Mouse (Mus musculus) hindbrain, embryonic 10.5 days (tissue): ENCODE results near the gene Nup93. TPM values are rescaled to one million over a fixed set of nuclear protein-coding genes. Genes with fewer than 3 reads are reported as not detected.

Source experiments
- DNase-seq: peaks from one replicate; pipeline ENCODE4 v3.0.0-alpha.2; 2017; ENCODE audit warnings: low spot score
- H3K27ac ChIP-seq: fragments of 300-500 bp; sonication (generic); 2 replicates; pipeline ENCODE4 v1.5.1; 2016; ENCODE audit warnings: mild to moderate bottlenecking, moderate library complexity
- H3K27me3 ChIP-seq: fragments of 300-500 bp; sonication (generic); 2 replicates; pipeline ENCODE4 v1.6.1; 2016; ENCODE audit warnings: mild to moderate bottlenecking; ENCODE audit not compliant: poor library complexity, insufficient read depth, severe bottlenecking
- H3K36me3 ChIP-seq: fragments of 300-500 bp; sonication (generic); 2 replicates; pipeline ENCODE4 v1.6.1; 2016; ENCODE audit warnings: mild to moderate bottlenecking, moderate library complexity
- H3K4me1 ChIP-seq: fragments of 300-500 bp; sonication (generic); replicated peaks from 2 replicates; pipeline ENCODE4 v1.6.1; 2016; ENCODE audit warnings: mild to moderate bottlenecking
- H3K4me3 ChIP-seq: fragments of 300-500 bp; sonication (generic); 2 replicates; pipeline ENCODE4 v1.5.1; 2016; ENCODE audit warnings: mild to moderate bottlenecking, moderate library complexity
- H3K9me3 ChIP-seq: fragments of 300-500 bp; sonication (generic); 2 replicates; pipeline ENCODE4 v1.6.1; 2016; ENCODE audit warnings: mild to moderate bottlenecking, moderate library complexity
- WGBS: fragments of 180-500 bp; shearing (Covaris S2); methylation state at CpG from one replicate; pipeline ENCODE4 v1.1.7; 2016; 5-methylcytosine and 5-hydroxymethylcytosine counted together
- polyA plus RNA-seq: library from polyadenylated mRNA; unstranded; fragments of >200 nt; fragmentation: Nextera tagmentation; extraction: Ambion mirVana; gene quantifications from 2 replicates; pipeline ENCODE4 v1.2.1, GENCODE M21; 2016

The Nup93 gene
- polyA plus RNA-seq, 1 experiment from 2014 or later, result 114 TPM

GRCm38 (mm10) chr8:94284204-94284603 lies 69.8 kb downstream of the Nup93 start:
- Histone ChIP-seq H3K27me3 (no peaks in the 10 kb centered on the region), H3K36me3 (no peaks in the 10 kb centered on the region), H3K4me3 (no peak overlapping the region), H3K27ac (no peak overlapping the region), H3K9me3 (no peaks in the 10 kb centered on the region), H3K4me1 (no peaks in the 10 kb centered on the region)
- DNase-seq, result no peak
- 94% methylated on average over 7 of the region's 7 CpGs for WGBS

- peaks cover 18% of the 10 kb centered on the region for H3K36me3 ChIP-seq
- 93% methylated on average over 5 of the region's 5 CpGs for WGBS
- no peak overlapping the region for H3K4me3 ChIP-seq
- no peaks in the 10 kb centered on the region for H3K4me1 ChIP-seq
- no peak overlapping the region for H3K27ac ChIP-seq
- DNase-seq, result no peak
- H3K9me3 ChIP-seq, result no peaks in the 10 kb centered on the region
- H3K27me3 ChIP-seq, result no peaks in the 10 kb centered on the region
Measured at GRCm38 (mm10) chr8:94290606-94291005, 76.2 kb downstream of the Nup93 start.

DNA sequence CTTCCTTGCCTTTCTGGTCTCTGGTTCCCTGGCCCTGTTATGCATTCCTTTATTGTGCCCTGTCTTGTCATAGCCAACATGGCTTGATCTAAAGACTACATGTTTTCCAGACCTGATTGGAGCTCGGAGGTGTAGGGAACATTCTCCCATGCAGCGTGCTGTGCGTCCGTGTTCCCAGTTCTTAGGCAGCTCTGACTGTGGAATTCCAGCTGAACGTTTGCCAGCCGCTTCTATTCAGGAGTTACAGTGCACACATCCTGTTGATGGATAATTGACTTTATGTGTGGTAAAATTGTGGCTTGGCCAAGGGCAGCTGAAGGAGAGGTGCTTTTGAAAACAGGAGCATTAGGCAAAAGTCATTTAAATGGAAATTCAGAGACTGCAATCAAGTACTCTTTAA lies 77.7 kb downstream of the Nup93 start:
- no peak for DNase-seq
- WGBS, result 89% methylated on average over 6 of the region's 6 CpGs

DNA sequence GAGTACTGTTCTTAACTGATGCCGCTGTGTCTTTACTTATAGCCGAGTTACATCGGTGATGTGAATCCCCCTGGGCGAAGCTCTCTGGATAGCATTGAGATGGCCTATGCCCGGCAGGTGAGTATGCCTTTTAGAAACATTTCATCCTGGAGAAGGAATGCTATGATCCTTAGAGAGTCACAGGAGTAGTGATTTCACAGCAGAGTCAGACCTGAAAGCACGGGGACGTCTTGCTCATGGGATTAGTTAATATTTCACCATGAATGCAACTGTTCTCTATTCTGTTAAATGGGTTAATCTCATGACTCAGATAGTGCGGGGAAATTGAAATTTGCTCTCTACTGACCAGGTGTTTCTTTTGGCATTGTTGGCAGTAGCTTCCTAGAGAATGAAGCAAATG lies 78.3 kb downstream of the Nup93 start:
- Histone ChIP-seq H3K36me3 (peaks cover 18% of the 10 kb centered on the region), H3K4me3 (no peak overlapping the region), H3K4me1 (peaks cover 10% of the 10 kb centered on the region), H3K27ac (no peak overlapping the region), H3K27me3 (no peaks in the 10 kb centered on the region), H3K9me3 (no peaks in the 10 kb centered on the region)
- no peak for DNase-seq
- 96% methylated on average over 8 of the region's 8 CpGs for WGBS

More for the DNA sequence above, 77.7 kb downstream of the Nup93 start:
- Histone ChIP-seq H3K27me3 (no peaks in the 10 kb centered on the region), H3K9me3 (no peaks in the 10 kb centered on the region), H3K4me3 (no peak overlapping the region), H3K27ac (no peak overlapping the region), H3K4me1 (peaks cover 9% of the 10 kb centered on the region), H3K36me3 (peaks cover 18% of the 10 kb centered on the region)

DNA sequence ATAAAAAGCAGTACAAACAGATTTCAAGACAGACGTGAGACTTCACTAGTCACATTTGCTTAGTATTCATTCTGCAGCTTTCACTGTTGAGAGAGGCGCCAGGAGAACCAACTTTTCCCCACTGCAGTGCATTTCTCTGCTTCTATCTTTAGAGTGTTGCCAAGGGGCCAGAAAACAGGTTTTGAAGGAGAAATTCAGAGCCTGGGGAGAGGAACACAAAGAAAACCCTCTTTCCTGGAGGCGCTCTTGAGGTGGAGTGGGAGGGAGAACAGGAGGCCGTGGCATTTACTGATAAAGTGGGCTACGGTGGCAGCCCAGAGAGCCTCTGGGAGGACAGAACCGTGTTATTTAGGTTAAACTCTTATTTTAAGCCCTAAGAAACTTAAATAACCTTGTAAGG lies 81.3 kb downstream of the Nup93 start:
- no peak for DNase-seq
- no peak overlapping the region for H3K4me3 ChIP-seq
- peaks cover 19% of the 10 kb centered on the region for H3K36me3 ChIP-seq
- WGBS, result 84% methylated on average over 6 of the region's 6 CpGs
- H3K27ac ChIP-seq, result no peak overlapping the region
- H3K9me3 ChIP-seq, result no peaks in the 10 kb centered on the region
- peaks cover 10% of the 10 kb centered on the region for H3K4me1 ChIP-seq
- no peaks in the 10 kb centered on the region for H3K27me3 ChIP-seq

DNA sequence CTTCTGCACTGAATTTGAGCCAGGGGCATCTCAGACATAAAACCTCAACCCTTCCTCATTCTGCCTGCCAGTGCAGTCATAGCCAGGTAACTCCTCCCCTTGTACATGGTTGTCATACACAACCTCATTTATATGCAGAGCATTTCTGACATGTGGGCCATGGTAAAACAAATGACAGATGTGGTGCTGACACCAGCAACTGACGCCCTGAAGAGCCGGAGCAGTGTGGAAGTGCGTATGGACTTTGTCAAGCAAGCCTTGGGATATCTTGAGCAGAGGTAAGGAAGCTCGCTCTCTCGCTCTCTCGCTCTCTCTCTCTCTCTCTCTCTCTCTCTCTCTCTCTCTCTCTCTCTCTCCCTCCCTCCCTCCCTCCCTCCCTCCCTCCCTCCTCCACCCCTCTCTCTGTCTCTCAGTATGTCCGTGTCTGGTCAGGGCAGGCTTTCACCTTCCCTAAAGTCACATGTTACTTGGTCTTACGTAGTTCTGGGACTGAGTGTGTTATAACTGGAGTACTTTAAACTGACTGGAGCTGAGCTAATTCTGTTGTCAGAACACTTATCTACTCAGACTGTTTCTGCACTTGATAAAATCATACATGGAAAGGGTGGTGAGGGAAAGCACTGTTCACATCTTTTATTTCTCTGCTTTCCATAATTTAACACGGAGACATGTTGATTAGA lies 82.1 kb downstream of the Nup93 start:
- H3K4me1 ChIP-seq, result peaks cover 10% of the 10 kb centered on the region
- H3K4me3 ChIP-seq, result no peak overlapping the region
- no peak overlapping the region for H3K27ac ChIP-seq
- no peak for DNase-seq
- no peaks in the 10 kb centered on the region for H3K9me3 ChIP-seq
- peaks cover 26% of the 10 kb centered on the region for H3K36me3 ChIP-seq
- 79% methylated on average over 9 of the region's 9 CpGs for WGBS
- H3K27me3 ChIP-seq, result no peaks in the 10 kb centered on the region

GRCm38 (mm10) chr8:94297101-94297500 lies 82.7 kb downstream of the Nup93 start:
- WGBS, result 59% methylated on average over 6 of the region's 6 CpGs
- H3K4me3 ChIP-seq, result no peak overlapping the region
- peaks cover 33% of the 10 kb centered on the region for H3K36me3 ChIP-seq
- peaks cover 10% of the 10 kb centered on the region for H3K4me1 ChIP-seq
- no peaks in the 10 kb centered on the region for H3K9me3 ChIP-seq
- no peak for DNase-seq
- H3K27ac ChIP-seq, result no peak overlapping the region
- H3K27me3 ChIP-seq, result no peaks in the 10 kb centered on the region

GRCm38 (mm10) chr8:94300809-94301208 lies 86.4 kb downstream of the Nup93 start:
- no peaks in the 10 kb centered on the region for H3K27me3 ChIP-seq
- H3K36me3 ChIP-seq, result peaks cover 52% of the 10 kb centered on the region
- no peak overlapping the region for H3K27ac ChIP-seq
- 73% methylated on average over 4 of the region's 4 CpGs for WGBS
- DNase-seq, result no peak
- H3K4me3 ChIP-seq, result no peak overlapping the region
- H3K4me1 ChIP-seq, result peaks cover 10% of the 10 kb centered on the region
- no peaks in the 10 kb centered on the region for H3K9me3 ChIP-seq

GRCm38 (mm10) chr8:94304412-94304811 lies 90.0 kb downstream of the Nup93 start:
- H3K27ac ChIP-seq, result no peak overlapping the region
- H3K36me3 ChIP-seq, result peaks cover 86% of the 10 kb centered on the region
- WGBS, result 93% methylated on average over 2 of the region's 2 CpGs
- H3K9me3 ChIP-seq, result no peaks in the 10 kb centered on the region
- no peaks in the 10 kb centered on the region for H3K4me1 ChIP-seq
- no peak for DNase-seq
- no peak overlapping the region for H3K4me3 ChIP-seq
- H3K27me3 ChIP-seq, result no peaks in the 10 kb centered on the region

DNA sequence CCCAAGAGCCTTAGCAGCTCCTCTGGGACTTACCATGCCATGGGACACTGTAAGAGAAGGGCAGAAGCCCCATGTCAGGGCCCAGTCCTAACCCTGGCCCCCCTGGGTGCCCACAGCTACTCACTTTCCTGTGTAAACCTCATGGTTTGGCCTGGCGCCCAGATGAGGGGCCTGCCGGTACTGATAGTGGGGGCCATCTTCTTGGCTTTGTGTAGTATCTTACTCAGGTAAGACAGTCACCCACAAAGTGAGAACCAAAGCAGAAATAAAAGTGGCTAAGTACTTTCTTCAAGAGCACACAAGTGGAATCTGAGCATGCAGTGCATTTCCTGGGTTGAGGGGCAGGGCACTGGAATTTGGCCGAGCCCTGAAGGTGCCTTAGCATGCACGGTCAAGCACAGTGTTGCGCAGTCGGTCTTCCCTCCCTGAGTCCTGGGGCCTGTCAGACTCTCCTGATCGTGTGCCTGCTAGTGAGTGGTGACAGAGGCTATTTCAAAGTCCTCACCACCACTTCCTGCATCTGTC lies 92.7 kb downstream of the Nup93 start:
- Histone ChIP-seq H3K9me3 (no peaks in the 10 kb centered on the region), H3K27me3 (no peaks in the 10 kb centered on the region), H3K4me3 (no peak overlapping the region), H3K4me1 (no peaks in the 10 kb centered on the region), H3K36me3 (peaks cover 97% of the 10 kb centered on the region), H3K27ac (no peak overlapping the region)
- 91% methylated on average over 7 of the region's 7 CpGs for WGBS
- DNase-seq, result no peak

DNA sequence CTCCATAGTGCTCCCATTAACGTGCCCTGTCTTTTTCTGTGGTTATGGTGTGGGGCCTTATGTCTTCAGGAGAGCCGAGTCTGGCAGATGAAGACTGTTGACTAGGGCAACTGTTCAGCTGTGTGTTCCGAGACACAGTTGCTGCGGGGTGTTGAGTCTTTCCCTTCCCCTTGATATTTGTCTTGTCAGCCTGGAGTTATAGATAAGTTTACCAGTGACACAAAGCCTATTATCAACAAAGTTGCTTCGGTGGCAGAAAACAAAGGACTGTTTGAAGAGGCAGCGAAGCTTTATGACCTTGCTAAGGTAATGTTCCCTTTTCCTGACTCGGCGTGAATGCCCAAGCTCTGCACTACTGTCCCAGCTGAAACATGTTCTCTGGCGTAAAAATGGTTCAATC lies 93.3 kb downstream of the Nup93 start:
- Histone ChIP-seq H3K4me3 (no peak overlapping the region), H3K27ac (no peak overlapping the region), H3K4me1 (no peaks in the 10 kb centered on the region), H3K27me3 (no peaks in the 10 kb centered on the region), H3K36me3 (peaks cover 97% of the 10 kb centered on the region), H3K9me3 (no peaks in the 10 kb centered on the region)
- DNase-seq, result no peak
- 88% methylated on average over 9 of the region's 9 CpGs for WGBS

DNA sequence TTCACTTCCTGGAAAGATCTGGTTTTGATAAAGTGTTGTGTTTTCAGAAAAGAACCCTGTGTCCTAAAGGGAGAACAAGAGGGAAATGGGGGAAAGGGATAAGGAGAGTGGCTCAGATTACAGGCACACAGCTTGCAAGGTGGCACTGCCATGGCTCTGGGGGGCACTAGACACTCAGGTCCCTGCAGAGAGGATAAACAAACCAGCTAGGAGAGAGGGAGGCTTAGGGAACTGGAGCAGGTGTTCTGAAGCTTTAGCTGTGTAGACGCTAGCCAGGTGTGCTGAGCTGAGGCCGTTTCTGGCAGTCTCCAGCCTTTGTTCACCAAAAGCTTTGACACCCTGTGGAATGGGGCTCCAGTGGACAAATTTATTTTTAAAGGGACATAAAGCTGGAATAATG lies 99.7 kb downstream of the Nup93 start:
- H3K36me3 ChIP-seq, result peaks cover 54% of the 10 kb centered on the region
- H3K9me3 ChIP-seq, result no peaks in the 10 kb centered on the region
- DNase-seq, result no peak
- no peak overlapping the region for H3K27ac ChIP-seq
- no peaks in the 10 kb centered on the region for H3K4me1 ChIP-seq
- WGBS, result 88% methylated on average over 2 of the region's 2 CpGs
- no peak overlapping the region for H3K4me3 ChIP-seq
- H3K27me3 ChIP-seq, result no peaks in the 10 kb centered on the region

DNA sequence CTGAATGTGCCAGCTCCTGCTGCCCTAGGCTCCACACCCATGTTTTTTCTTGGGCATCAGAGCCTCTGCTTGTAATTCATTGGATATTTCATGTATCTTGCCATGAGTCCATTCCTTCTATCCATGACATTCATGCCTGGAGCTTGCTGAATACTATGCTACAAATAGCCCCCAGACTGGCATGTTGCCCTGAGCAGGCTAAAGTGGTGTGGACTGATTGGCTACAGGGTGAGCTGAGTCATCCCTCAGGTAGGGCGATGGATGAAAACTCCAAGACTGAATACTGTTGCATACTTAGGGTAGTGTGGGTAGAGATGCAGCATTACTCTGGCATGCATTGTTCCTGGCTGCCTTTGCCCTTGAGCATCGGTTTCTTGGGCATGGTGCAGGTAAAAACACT lies 102.9 kb downstream of the Nup93 start:
- Histone ChIP-seq H3K36me3 (peaks cover 28% of the 10 kb centered on the region), H3K4me3 (no peak overlapping the region), H3K4me1 (no peaks in the 10 kb centered on the region), H3K27ac (no peak overlapping the region), H3K9me3 (no peaks in the 10 kb centered on the region), H3K27me3 (no peaks in the 10 kb centered on the region)
- 92% methylated on average over 2 of the region's 2 CpGs for WGBS
- DNase-seq, result no peak

DNA sequence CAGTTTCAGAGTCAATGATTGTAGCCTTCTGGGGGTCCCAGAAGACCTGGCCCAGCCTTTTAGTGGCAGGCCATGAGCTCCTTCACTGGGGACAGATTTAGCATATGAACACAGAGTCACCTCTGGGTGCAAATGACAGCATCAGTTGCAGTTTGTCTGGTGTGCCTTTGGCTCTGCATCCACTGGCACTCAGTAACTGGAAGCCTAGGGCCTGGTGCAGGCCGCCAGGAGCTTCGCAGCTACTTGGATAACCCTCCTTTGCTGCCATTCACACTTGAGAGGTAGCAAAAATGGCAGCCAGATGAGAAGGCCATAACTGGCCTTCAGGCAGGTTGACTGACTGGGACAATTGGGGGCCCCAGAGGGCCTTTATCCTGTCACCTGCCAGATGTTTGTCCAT lies 103.3 kb downstream of the Nup93 start:
- no peaks in the 10 kb centered on the region for H3K27me3 ChIP-seq
- no peaks in the 10 kb centered on the region for H3K9me3 ChIP-seq
- no peak for DNase-seq
- H3K4me3 ChIP-seq, result no peak overlapping the region
- H3K4me1 ChIP-seq, result no peaks in the 10 kb centered on the region
- H3K27ac ChIP-seq, result no peak overlapping the region
- peaks cover 24% of the 10 kb centered on the region for H3K36me3 ChIP-seq
- 93% methylated on average over 2 of the region's 2 CpGs for WGBS
